Mouse (Mus musculus) midbrain, embryonic 11.5 days (tissue): ENCODE data around the gene Hoxd8. TPM values are rescaled to one million over a fixed set of nuclear protein-coding genes. Genes with fewer than 3 reads are reported as not detected.

ENCODE experiments used
- ATAC-seq: fragments of 200-750 bp; cut with Nextera tagmentation; 2 replicates; pipeline ENCODE4 v1.8.0; 2017; ENCODE audit warnings: moderate TSS enrichment, moderate library complexity; ENCODE audit not compliant: low FRiP score
- DNase-seq: peaks from one replicate; pipeline ENCODE4 v3.0.0; 2015; ENCODE audit warnings: low spot score; ENCODE audit errors: missing footprints
- H3K27ac ChIP-seq: fragments of 300-500 bp; sonication (generic); 2 replicates; pipeline ENCODE4 v1.5.1; 2014; ENCODE audit warnings: low read depth, low read length
- H3K27me3 ChIP-seq: fragments of 300-500 bp; sonication (generic); 2 replicates; pipeline ENCODE4 v1.6.1; 2014; ENCODE audit warnings: mild to moderate bottlenecking, low read length, moderate library complexity, mixed read lengths; ENCODE audit not compliant: control insufficient read depth, insufficient read depth
- H3K36me3 ChIP-seq: fragments of 300-500 bp; sonication (generic); 2 replicates; pipeline ENCODE4 v1.6.1; 2014; ENCODE audit warnings: mild to moderate bottlenecking, low read length, moderate library complexity, mixed read lengths; ENCODE audit not compliant: control insufficient read depth, insufficient read depth
- H3K4me1 ChIP-seq: fragments of 300-500 bp; sonication (generic); 2 replicates; pipeline ENCODE4 v1.6.1; 2014; ENCODE audit warnings: low read length; ENCODE audit not compliant: control insufficient read depth, insufficient read depth
- H3K4me2 ChIP-seq: fragments of 300-500 bp; sonication (generic); 2 replicates; pipeline ENCODE4 v1.6.1; 2014; ENCODE audit warnings: mild to moderate bottlenecking, moderate library complexity
- H3K4me3 ChIP-seq: fragments of 300-500 bp; sonication (generic); 2 replicates; pipeline ENCODE4 v1.5.1; 2014; ENCODE audit warnings: low read depth, low read length
- H3K9ac ChIP-seq: fragments of 300-500 bp; sonication (generic); 2 replicates; pipeline ENCODE4 v1.6.1; 2014; ENCODE audit warnings: low read length
- H3K9me3 ChIP-seq: fragments of 300-500 bp; sonication (generic); 2 replicates; pipeline ENCODE4 v1.6.1; 2016; ENCODE audit warnings: low read length; ENCODE audit not compliant: control insufficient read depth
- WGBS: fragments of 180-500 bp; shearing (Covaris S2); extraction: QIAGEN DNeasy Blood & Tissue Kit; methylation state at CpG from one replicate; pipeline ENCODE4 v1.1.7; 2014; 5-methylcytosine and 5-hydroxymethylcytosine counted together
- polyA plus RNA-seq: library from polyadenylated mRNA; unstranded; fragments of >200 nt; fragmentation: Nextera tagmentation; extraction: Ambion mirVana; gene quantifications from 2 replicates; pipeline ENCODE4 v1.2.1, GENCODE M21; 2014

Gene Hoxd8
- polyA plus RNA-seq, 1 experiment from 2014 or later, result 0.11 TPM

GRCm38 (mm10) chr2:74658667-74659371 lies 45.6 kb upstream of the Hoxd8 start:
- Histone ChIP-seq H3K9ac (peak overlapping the region; percentile 36; the same call in 1 of the 2 replicates), H3K9me3 (no peaks in the 10 kb centered on the region), H3K4me2 (no peak overlapping the region), H3K4me1 (peaks cover 7% of the 10 kb centered on the region), H3K4me3 (peak overlapping the region; percentile 9), H3K27me3 (peaks cover 97% of the 10 kb centered on the region), H3K27ac (no peak overlapping the region; the same call in 1 of the 2 replicates), H3K36me3 (no peaks in the 10 kb centered on the region)
- under 1% methylated on average over 47 of the region's 47 CpGs for WGBS
- DNase-seq (no peak), ATAC-seq (no peak)

DNA sequence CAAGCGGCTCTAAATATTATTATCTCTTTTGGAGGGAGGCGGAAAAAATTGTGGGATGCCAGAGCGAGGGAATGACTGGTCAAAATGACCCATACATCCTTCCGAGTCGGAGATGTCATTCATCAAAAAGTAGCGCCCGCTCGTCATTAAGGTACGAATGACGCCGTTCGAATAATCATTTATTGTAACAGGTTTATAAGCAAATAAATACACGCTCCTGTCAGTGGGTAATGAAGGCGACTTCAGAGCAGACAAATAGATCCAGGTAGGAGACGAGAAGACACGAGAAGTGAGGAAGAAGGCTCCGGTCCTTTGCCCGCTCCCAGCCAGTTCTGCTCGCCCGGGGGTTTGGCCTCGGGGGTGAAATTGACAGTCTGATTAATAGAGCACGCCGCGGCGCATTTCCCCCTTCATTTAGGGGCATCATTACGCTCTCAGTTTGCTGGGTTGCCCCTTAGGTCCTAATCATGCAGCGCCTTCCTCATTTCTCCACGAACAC lies 44.9 kb upstream of the Hoxd8 start, which contains the start of gene Evx2:
Evx2 (minus strand) TSS at position 51 of the 499 bp plus-strand sequence.
- Histone ChIP-seq H3K4me1 (peaks cover 7% of the 10 kb centered on the region), H3K36me3 (no peaks in the 10 kb centered on the region), H3K4me2 (no peak within 1 kb of the TSS), H3K27ac (no peak within 1 kb of the TSS; the same call in 1 of the 2 replicates), H3K9me3 (no peaks in the 10 kb centered on the region), H3K9ac (peak within 1 kb of the TSS; percentile 36; the same call in 1 of the 2 replicates), H3K27me3 (peaks cover 97% of the 10 kb centered on the region), H3K4me3 (peak within 1 kb of the TSS; percentile 9)
- 3% methylated on average over 28 of the region's 28 CpGs for WGBS
- ATAC-seq (no peak), DNase-seq (peak; percentile 97)

DNA sequence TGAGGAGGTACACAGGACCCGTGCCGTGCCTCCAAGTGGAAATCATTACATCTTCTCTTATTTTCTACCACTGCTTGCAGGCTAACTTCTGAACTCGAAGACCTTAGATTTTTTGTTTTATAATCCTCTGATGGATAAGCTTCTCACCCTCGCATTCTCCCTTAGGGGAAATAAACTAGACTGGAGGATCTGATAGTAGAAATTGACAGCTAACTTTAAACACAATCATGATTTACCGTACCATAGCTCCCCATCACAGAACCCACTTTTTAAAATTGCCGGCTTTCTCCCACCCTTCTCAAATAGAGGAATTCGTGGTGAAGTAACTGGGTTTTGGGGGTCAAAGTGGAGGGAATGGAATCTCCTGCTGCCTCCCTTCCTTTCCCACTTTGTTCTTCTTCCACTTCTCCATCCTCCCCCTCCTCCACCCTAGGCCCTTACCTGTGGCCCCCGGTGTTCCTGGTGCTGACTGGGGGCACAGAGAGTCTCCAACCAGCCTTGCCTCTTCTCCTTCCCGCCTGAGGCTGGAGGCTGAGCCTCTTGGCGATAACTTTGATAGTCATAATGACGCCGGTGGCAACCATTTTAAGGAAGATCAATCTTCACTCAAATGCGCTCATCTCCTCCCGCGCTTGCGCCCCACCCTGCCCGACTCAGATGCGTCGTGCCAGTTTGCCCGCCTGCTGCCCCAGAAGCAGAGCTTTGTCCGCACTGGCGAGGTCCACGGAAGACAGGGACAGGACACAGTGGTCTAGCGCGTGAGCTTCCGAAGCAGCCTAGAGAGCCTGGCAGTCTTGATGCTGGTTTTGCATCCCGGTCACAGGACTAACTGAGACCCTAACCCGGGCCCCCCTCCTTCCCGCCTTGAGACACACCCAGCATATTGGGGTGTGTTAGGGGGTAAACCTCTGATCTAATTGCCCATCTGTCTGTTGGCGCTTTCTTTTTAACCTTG lies 43.7 kb upstream of the Hoxd8 start:
- ATAC-seq (no peak; the same call in 1 of the 2 replicates), DNase-seq (peak; percentile 95)
- Histone ChIP-seq H3K9me3 (no peaks in the 10 kb centered on the region), H3K4me2 (no peak overlapping the region), H3K4me3 (no peak overlapping the region), H3K36me3 (no peaks in the 10 kb centered on the region), H3K9ac (no peak overlapping the region), H3K27ac (no peak overlapping the region), H3K4me1 (peaks cover 5% of the 10 kb centered on the region), H3K27me3 (peaks cover 96% of the 10 kb centered on the region)
- 4% methylated on average over 30 of the region's 30 CpGs for WGBS

- H3K4me2 ChIP-seq, result peak overlapping the region; percentile 21; the same call in 1 of the 2 replicates
- no peaks in the 10 kb centered on the region for H3K36me3 ChIP-seq
- ATAC-seq (no peak), DNase-seq (peak; percentile 97)
- no peak overlapping the region for H3K4me3 ChIP-seq
- H3K27me3 ChIP-seq, result peaks cover 96% of the 10 kb centered on the region
- peaks cover 3% of the 10 kb centered on the region; the same call in 1 of the 2 replicates for H3K4me1 ChIP-seq
- WGBS, result under 1% methylated on average over 14 of the region's 14 CpGs
- H3K9ac ChIP-seq, result no peak overlapping the region
- no peak overlapping the region for H3K27ac ChIP-seq
- no peaks in the 10 kb centered on the region for H3K9me3 ChIP-seq
Measured at GRCm38 (mm10) chr2:74661685-74662084, 42.7 kb upstream of the Hoxd8 start.

GRCm38 (mm10) chr2:74663291-74663925 lies 41.0 kb upstream of the Hoxd8 start:
- peak; percentile 93 for DNase-seq
- Histone ChIP-seq H3K27me3 (peaks cover 96% of the 10 kb centered on the region), H3K4me1 (peaks cover 7% of the 10 kb centered on the region; the same call in 1 of the 2 replicates), H3K9me3 (no peaks in the 10 kb centered on the region), H3K4me2 (no peak overlapping the region), H3K9ac (no peak overlapping the region), H3K27ac (no peak overlapping the region), H3K36me3 (no peaks in the 10 kb centered on the region), H3K4me3 (no peak overlapping the region)
- 3% methylated on average over 18 of the region's 18 CpGs for WGBS
- ATAC-seq, result peak; percentile 39; the same call in 1 of the 2 replicates

- Histone ChIP-seq H3K4me3 (no peak overlapping the region), H3K27ac (no peak overlapping the region), H3K27me3 (peaks cover 94% of the 10 kb centered on the region), H3K4me1 (peaks cover 10% of the 10 kb centered on the region; the same call in 1 of the 2 replicates), H3K4me2 (no peak overlapping the region), H3K36me3 (no peaks in the 10 kb centered on the region), H3K9me3 (no peaks in the 10 kb centered on the region), H3K9ac (no peak overlapping the region)
- ATAC-seq (no peak), DNase-seq (peak; percentile 93)
- WGBS, result 3% methylated on average over 7 of the region's 7 CpGs
Measured at GRCm38 (mm10) chr2:74666411-74666810, 38.0 kb upstream of the Hoxd8 start.

DNA sequence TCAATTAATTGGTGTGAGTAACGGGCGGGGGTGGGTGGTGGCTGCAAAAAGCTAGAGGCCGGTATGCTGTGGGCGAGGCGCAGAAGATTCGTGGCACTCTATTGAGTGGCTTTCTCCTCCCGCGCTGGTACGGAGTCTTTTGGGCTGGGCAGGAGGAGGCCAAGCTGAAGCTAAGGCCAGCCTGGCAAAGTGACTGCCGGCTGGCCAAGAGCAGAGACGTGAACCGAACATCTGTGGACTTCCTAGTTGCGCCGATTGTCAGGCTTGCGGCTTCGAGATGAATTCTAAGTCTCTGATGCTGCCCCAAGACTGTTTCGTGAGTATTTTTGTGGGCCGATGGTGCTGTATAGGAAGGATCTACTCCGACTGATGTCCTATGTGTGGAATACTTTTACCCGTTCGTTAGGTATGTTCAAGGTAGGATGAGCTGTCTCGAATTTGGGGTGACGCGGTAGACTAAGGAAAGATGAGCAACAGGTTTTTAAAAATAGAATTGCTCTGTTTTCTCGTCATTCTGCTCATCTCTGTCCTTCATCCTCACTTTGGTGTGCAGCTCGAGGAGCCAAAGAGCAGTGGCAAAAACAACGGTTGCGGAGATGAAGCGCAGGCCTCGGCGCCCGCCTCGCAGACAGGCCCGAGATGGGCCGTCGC lies 37.1 kb upstream of the Hoxd8 start:
- Histone ChIP-seq H3K27ac (no peak overlapping the region), H3K4me3 (no peak overlapping the region), H3K9ac (no peak overlapping the region), H3K4me2 (no peak overlapping the region), H3K4me1 (peaks cover 8% of the 10 kb centered on the region; the same call in 1 of the 2 replicates), H3K9me3 (no peaks in the 10 kb centered on the region), H3K36me3 (no peaks in the 10 kb centered on the region), H3K27me3 (peaks cover 95% of the 10 kb centered on the region)
- ATAC-seq, result no peak; the same call in 1 of the 2 replicates
- DNase-seq, result peak; percentile 95
- 1% methylated on average over 36 of the region's 36 CpGs for WGBS

GRCm38 (mm10) chr2:74667842-74668357 lies 36.5 kb upstream of the Hoxd8 start, which contains the start of gene Hoxd13:
TSS of gene Hoxd13 (plus strand) at chr2:74668310.
- no peaks in the 10 kb centered on the region for H3K9me3 ChIP-seq
- WGBS, result under 1% methylated on average over 21 of the region's 51 CpGs
- H3K4me3 ChIP-seq, result peak within 1 kb of the TSS; percentile 34
- peak within 1 kb of the TSS; percentile 52 for H3K4me2 ChIP-seq
- no peaks in the 10 kb centered on the region for H3K36me3 ChIP-seq
- no peak for DNase-seq
- ATAC-seq, result peak; percentile 65
- peaks cover 95% of the 10 kb centered on the region for H3K27me3 ChIP-seq
- no peak within 1 kb of the TSS for H3K27ac ChIP-seq
- H3K4me1 ChIP-seq, result peaks cover 8% of the 10 kb centered on the region; the same call in 1 of the 2 replicates
- H3K9ac ChIP-seq, result no peak within 1 kb of the TSS
